In the genomic region with DNA sequence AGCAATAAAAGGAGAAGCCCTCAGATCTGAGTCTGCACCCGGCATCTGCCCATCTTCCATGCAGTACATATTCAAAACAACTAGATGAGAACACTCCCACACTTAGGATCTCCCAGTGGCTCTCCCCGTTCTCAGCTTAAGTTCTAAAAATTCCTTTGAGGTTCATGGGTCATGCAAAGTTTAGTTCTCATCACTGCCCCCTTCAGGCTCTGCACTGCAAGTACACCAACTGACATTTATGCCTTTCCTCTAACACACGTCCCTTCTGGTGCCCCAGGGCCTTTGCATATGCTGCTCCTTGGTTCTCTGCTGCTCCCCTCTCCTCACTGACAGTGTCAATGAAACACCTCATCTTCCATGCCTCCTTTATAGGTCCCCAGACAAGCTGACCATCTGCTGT, we compare ENCODE assay signal across 25 mouse cellular contexts.
DNase-seq lines count a peak whose midpoint lies in the region; TF ChIP-seq lines count a peak whose summit lies in the region.
"Had no signal": no experiment of that assay in that cellular context is flagged by ENCODE, and none has a peak within 500 bp of the region (broad histone marks: within the 10 kb centered on the region; RNA-seq: fewer than 3 reads in every experiment).

No protein-coding gene starts in this region.

- 78% methylated on average over 3 of the region's 3 CpGs for whole genome bisulfite sequencing in heart, adult 2 months

- no peak for TF ChIP-seq EP300 in heart, adult 2 months (IDR thresholded peaks at IDR 0.05; ENCODE audit: insufficient read depth, low read depth, low read length)

- H3K27me3 ChIP-seq in heart, adult 2 months (ENCODE audit: control insufficient read depth, insufficient read depth, low read length), result no peaks in the 10 kb centered on the region
- H3K27me3 ChIP-seq: forebrain, embryonic 13.5 days; heart, embryonic 12.5 days; neural tube, embryonic 13.5 days; stomach, embryonic 15.5 days had no signal

- peak; percentile 35 for TF ChIP-seq CTCF in heart, adult 2 months (IDR thresholded peaks at IDR 0.05)
- TF ChIP-seq CTCF in left cerebral cortex, adult 2 months (IDR thresholded peaks at IDR 0.05), result peak; percentile 12

- intact Hi-C loops in heart, adult 2 months (cut with DNase I), result no loop called here
- intact Hi-C loops in left cerebral cortex, adult 2 months (cut with DNase I), result no loop called here

- H3K36me3 ChIP-seq in heart, adult 2 months (ENCODE audit: control insufficient read depth, insufficient read depth, low read length), result no peaks in the 10 kb centered on the region
- H3K36me3 ChIP-seq: embryonic facial prominence, embryonic 12.5 days; hindbrain, embryonic 10.5 days; neural tube, embryonic 13.5 days; stomach, embryonic 15.5 days had no signal

- no peak overlapping the region for H3K27ac ChIP-seq in heart, adult 2 months
- H3K27ac ChIP-seq in left cerebral cortex, adult 2 months, result no peak overlapping the region
- H3K27ac ChIP-seq: embryonic facial prominence, embryonic 12.5 days; forebrain, embryonic 13.5 days; hindbrain, embryonic 10.5 days; neural tube, embryonic 13.5 days; stomach, embryonic 15.5 days had no signal

- H3K4me1 ChIP-seq in heart, adult 2 months (ENCODE audit: control insufficient read depth, insufficient read depth, low read length), result no peaks in the 10 kb centered on the region
- H3K4me1 ChIP-seq: embryonic facial prominence, embryonic 12.5 days; forebrain, embryonic 13.5 days; hindbrain, embryonic 10.5 days; megakaryocyte, embryonic 14.5 days; stomach, embryonic 15.5 days had no signal

- no peak for DNase-seq in heart, adult 2 months
- no peak for DNase-seq in heart, adult 9 months (ENCODE audit: low spot score in 2 of 2)
- DNase-seq in left cerebral cortex, adult 2 months (ENCODE audit: extremely low spot score in 1 of 2, low spot score in 2 of 2), result no peak
- no peak for DNase-seq in left cerebral cortex, adult 9 months (ENCODE audit: low spot score in 2 of 2)
- peak; percentile 18 for DNase-seq in retina, embryonic 14.5 days (ENCODE audit: low spot score)
- no peak for DNase-seq in retina, postnatal 1 day
- no peak for DNase-seq in neural tube, embryonic 10.5 days (ENCODE audit: extremely low spot score, low spot score)
- no peak for DNase-seq in spleen, postnatal 36 days (ENCODE audit: low spot score in 2 of 2)
- DNase-seq: adrenal gland, adult 8-10 months; cerebellum, adult 2 months; heart, postnatal 10 days; kidney, adult 8-10 months; kidney, postnatal 14 days; lung, postnatal 36 days; midbrain, embryonic 14.5 days; right cerebral cortex, adult 18-20 months; right cerebral cortex, postnatal 4 days had no signal

- no peak overlapping the region for H3K4me3 ChIP-seq in heart, adult 2 months
- no peak overlapping the region for H3K4me3 ChIP-seq in left cerebral cortex, adult 2 months
- H3K4me3 ChIP-seq: embryonic facial prominence, embryonic 12.5 days; erythroblast, embryonic 14.5 days; forebrain, embryonic 13.5 days; heart, embryonic 12.5 days; hindbrain, embryonic 10.5 days; megakaryocyte, embryonic 14.5 days; neural tube, embryonic 13.5 days; stomach, embryonic 15.5 days had no signal

- TF ChIP-seq POLR2A in heart, adult 2 months (IDR thresholded peaks at IDR 0.05; ENCODE audit: insufficient read depth, low read depth, low read length), result no peak

- H3K79me2 ChIP-seq in heart, adult 2 months (replicated peaks; ENCODE audit: control insufficient read depth, insufficient read depth, low read length), result no peaks in the 10 kb centered on the region

- H3K9ac ChIP-seq in heart, adult 2 months (ENCODE audit: low read depth, low read length), result no peak overlapping the region
- H3K9ac ChIP-seq: embryonic facial prominence, embryonic 12.5 days; forebrain, embryonic 13.5 days; heart, embryonic 12.5 days; neural tube, embryonic 13.5 days; stomach, embryonic 15.5 days had no signal
